Mouse (Mus musculus) naive thymus-derived CD4-positive, alpha-beta T cell, adult 5 months (primary cell): ENCODE data around the gene Nsmce3. TPM values are rescaled to one million over a fixed set of nuclear protein-coding genes. Genes with fewer than 3 reads are reported as not detected.

Experiments used
- polyA plus RNA-seq: library from polyadenylated mRNA; unstranded; fragments of 100-300 nt; shearing (Covaris generic); gene quantifications from one replicate; pipeline ENCODE4 v1.2.1, GENCODE M21; 2017

The Nsmce3 gene
- polyA plus RNA-seq = 9.1 TPM

DNA sequence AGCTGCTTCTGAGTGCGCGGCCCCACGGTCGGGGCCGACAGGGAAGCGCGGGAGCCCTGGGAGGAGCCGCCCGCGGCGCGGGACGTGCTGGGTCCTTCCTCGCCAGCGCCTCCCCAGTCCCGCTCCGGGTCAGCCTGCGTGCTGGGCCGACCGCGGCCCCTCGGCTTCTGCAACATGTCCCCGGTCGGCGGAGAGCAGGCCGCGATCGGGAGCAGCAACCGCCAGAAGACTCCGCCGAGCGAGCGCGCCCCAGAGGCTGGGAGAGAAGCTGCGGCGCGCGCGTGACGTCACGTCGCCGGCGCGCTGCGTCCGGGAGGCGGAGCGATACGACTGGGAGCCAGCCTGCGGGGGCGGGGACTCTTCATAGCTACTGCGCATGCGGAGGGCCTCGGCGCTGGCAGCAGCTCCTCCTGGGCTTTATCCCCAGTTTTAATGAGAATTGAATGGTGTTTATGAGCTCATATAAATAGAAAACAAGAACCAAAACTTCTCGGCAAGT, at the start of gene Nsmce3:
Gene Nsmce3, minus strand, starts transcription at position 255 of the 499 bp plus-strand sequence.

